Mouse (Mus musculus) liver, embryonic 15.5 days (tissue): Measurements from ENCODE around the gene Gm13283. TPM values are rescaled to one million over a fixed set of nuclear protein-coding genes. Genes with fewer than 3 reads are reported as not detected.
"Not testable (repeated sequence)": the region's sequence is repeated elsewhere in the genome, so short reads cannot be mapped to it uniquely, and the experiment has no call there.

ENCODE experiments used
- ATAC-seq: fragments of 200-750 bp; cut with Nextera tagmentation; 2 replicates; pipeline ENCODE4 v1.8.0; 2017; ENCODE audit warnings: moderate number of reproducible peaks, mild to moderate bottlenecking, moderate library complexity; ENCODE audit not compliant: insufficient read depth
- H3K27ac ChIP-seq: fragments of 300-500 bp; sonication (generic); replicated peaks from 2 replicates; pipeline ENCODE4 v1.5.1; 2015; ENCODE audit warnings: mild to moderate bottlenecking, inconsistent platforms
- H3K27me3 ChIP-seq: fragments of 300-500 bp; sonication (generic); 2 replicates; pipeline ENCODE4 v1.6.1; 2015; ENCODE audit warnings: mild to moderate bottlenecking, inconsistent platforms
- H3K36me3 ChIP-seq: fragments of 300-500 bp; sonication (generic); replicated peaks from 2 replicates; pipeline ENCODE4 v1.6.1; 2015; ENCODE audit warnings: moderate library complexity, mild to moderate bottlenecking, inconsistent platforms
- H3K4me1 ChIP-seq: fragments of 300-500 bp; sonication (generic); replicated peaks from 2 replicates; pipeline ENCODE4 v1.6.1; 2015; ENCODE audit warnings: inconsistent platforms
- H3K4me2 ChIP-seq: fragments of 300-500 bp; sonication (generic); 2 replicates; pipeline ENCODE4 v1.6.1; 2015; ENCODE audit warnings: moderate library complexity, mild to moderate bottlenecking, inconsistent platforms
- H3K4me3 ChIP-seq: fragments of 300-500 bp; sonication (generic); replicated peaks from 2 replicates; pipeline ENCODE4 v1.5.1; 2015; ENCODE audit warnings: mild to moderate bottlenecking, inconsistent platforms
- H3K9ac ChIP-seq: fragments of 300-500 bp; sonication (generic); 2 replicates; pipeline ENCODE4 v1.6.1; 2015; ENCODE audit warnings: moderate library complexity, mild to moderate bottlenecking, inconsistent platforms
- H3K9me3 ChIP-seq: fragments of 300-500 bp; sonication (generic); replicated peaks from 2 replicates; pipeline ENCODE4 v1.6.1; 2016; ENCODE audit warnings: inconsistent platforms
- WGBS: fragments of 180-500 bp; shearing (Covaris S2); methylation state at CpG from one replicate; pipeline ENCODE4 v1.1.7; 2015; ENCODE audit warnings: mixed read lengths; ENCODE audit not compliant: insufficient replicate concordance; 5-methylcytosine and 5-hydroxymethylcytosine counted together
- polyA plus RNA-seq: library from polyadenylated mRNA; unstranded; fragments of >200 nt; fragmentation: Nextera tagmentation; extraction: Ambion mirVana; gene quantifications from 2 replicates; pipeline ENCODE4 v1.2.1, GENCODE M21; 2015

Gm13283 gene
- not detected in 2 replicates for polyA plus RNA-seq

DNA sequence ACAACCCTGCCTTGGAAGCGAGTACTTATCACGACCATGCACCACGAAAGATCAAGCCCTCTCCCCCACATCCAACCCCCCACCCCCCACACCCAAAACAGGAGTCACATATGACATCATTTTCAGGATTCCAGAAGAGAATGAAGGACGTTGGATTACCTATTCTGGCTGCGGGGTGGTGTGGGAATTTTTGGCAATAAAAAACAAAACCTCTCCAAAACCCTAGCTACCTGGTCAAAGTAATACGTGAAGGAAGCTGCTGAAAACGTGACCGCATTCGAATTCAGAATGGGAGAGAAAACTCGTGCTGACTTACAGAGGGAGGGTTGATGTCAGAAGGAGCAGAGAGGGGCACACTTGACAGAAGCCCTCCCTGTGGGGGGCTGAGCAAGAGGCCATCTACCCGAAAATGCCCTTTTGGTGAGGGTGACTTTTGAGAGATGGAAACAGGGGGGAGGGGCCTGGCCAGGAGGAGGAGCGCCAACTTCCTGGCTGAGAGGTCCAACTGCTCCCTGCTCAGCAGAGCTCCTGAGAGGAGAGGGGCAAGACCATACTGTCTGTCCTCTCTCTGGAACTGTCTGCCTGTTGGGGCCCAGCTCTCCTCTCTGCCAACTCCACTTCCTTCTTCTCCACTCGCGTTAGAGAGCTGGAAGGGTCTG, at the start of gene Gm13283:
Gene Gm13283, plus strand, starts transcription at position 510 of the 659 bp plus-strand sequence.
- Histone ChIP-seq H3K4me2 (peak within 1 kb of the TSS; percentile 67), H3K4me3 (peak within 1 kb of the TSS; percentile 46)
- not testable (repeated sequence) for H3K36me3 ChIP-seq, H3K9me3 ChIP-seq, H3K27me3 ChIP-seq, H3K4me1 ChIP-seq, H3K27ac ChIP-seq, ATAC-seq, H3K9ac ChIP-seq
- WGBS: 14% methylated on average over 10 of the region's 14 CpGs

DNA sequence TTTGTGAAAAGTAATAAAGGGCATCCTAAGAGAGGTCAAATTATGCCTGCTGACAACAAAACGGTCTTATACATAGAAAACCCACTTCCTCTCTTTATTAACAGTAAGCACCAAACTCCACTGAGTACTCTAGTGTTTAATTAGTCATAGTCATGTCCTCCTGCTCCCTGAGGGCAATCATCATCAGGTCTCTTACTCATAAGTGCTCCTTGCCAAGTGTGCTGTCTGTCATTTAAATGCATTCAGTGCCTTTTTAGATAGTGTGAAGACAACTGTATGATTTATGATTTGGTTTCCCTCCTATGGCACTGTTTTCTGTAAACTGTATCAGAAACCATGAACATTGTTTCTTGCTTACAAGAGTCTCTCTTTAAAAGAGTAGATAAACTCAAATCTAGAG, 45.6 kb upstream of the Gm13283 start:
- no peak overlapping the region for H3K27ac ChIP-seq
- ATAC-seq: no peak
- WGBS: 39% methylated on average over 1 of the region's 1 CpGs
- no peak overlapping the region for H3K9ac ChIP-seq
- no peak overlapping the region for H3K4me3 ChIP-seq
- H3K4me1 ChIP-seq: peaks cover 10% of the 10 kb centered on the region
- H3K36me3 ChIP-seq: peaks cover 23% of the 10 kb centered on the region; the same call in 1 of the 2 replicates
- H3K27me3 ChIP-seq: no peaks in the 10 kb centered on the region
- no peaks in the 10 kb centered on the region for H3K9me3 ChIP-seq
- H3K4me2 ChIP-seq: no peak overlapping the region

DNA sequence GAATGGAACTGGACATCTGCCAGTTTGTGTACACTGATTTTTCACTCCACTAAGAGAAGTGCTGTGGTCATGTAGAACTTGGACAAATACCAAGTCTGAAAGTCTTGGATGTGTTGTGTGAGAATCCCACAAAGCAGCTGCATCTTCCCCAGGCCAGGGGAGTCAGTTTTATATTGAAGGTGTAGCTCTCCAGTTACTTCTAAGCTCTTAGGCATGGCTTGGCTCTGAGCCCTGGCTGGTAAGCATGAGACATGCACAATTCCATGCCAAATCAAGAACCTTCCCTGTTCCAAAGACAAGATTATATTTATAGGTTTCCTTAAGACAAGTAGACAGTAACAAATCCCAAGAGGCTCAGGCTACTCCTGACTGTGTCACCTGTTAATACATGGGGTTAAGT, 44.9 kb upstream of the Gm13283 start:
- ATAC-seq: no peak
- Histone ChIP-seq H3K4me1 (peaks cover 12% of the 10 kb centered on the region), H3K4me3 (no peak overlapping the region), H3K36me3 (peaks cover 24% of the 10 kb centered on the region), H3K9ac (no peak overlapping the region), H3K27ac (no peak overlapping the region), H3K27me3 (no peaks in the 10 kb centered on the region), H3K9me3 (no peaks in the 10 kb centered on the region), H3K4me2 (no peak overlapping the region)

DNA sequence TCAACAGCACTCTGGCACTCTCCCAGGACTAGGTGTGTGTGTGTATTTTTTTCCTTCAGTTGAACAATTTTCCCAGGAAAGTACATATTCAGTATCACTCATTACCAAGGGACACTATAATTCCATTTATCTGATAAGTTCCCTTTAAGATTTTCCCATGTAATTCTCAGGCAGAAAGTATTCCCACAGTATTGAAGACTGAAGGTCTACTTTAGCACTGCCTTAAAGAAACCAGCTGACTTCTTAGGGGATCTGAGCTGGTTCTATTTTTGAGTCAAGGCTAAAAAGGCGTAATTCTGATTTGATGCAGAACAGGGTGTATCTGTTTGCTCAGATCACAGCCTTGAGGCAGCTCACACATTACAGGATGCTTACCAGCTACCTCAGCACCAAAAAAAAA, 41.2 kb upstream of the Gm13283 start:
- Histone ChIP-seq H3K36me3 (peaks cover 32% of the 10 kb centered on the region), H3K4me3 (peak overlapping the region; percentile 7), H3K27ac (no peak overlapping the region), H3K27me3 (no peaks in the 10 kb centered on the region), H3K9me3 (no peaks in the 10 kb centered on the region), H3K4me1 (peaks cover 29% of the 10 kb centered on the region), H3K4me2 (peak overlapping the region; percentile 52), H3K9ac (no peak overlapping the region)
- no peak for ATAC-seq
- WGBS: 51% methylated on average over 1 of the region's 1 CpGs

DNA sequence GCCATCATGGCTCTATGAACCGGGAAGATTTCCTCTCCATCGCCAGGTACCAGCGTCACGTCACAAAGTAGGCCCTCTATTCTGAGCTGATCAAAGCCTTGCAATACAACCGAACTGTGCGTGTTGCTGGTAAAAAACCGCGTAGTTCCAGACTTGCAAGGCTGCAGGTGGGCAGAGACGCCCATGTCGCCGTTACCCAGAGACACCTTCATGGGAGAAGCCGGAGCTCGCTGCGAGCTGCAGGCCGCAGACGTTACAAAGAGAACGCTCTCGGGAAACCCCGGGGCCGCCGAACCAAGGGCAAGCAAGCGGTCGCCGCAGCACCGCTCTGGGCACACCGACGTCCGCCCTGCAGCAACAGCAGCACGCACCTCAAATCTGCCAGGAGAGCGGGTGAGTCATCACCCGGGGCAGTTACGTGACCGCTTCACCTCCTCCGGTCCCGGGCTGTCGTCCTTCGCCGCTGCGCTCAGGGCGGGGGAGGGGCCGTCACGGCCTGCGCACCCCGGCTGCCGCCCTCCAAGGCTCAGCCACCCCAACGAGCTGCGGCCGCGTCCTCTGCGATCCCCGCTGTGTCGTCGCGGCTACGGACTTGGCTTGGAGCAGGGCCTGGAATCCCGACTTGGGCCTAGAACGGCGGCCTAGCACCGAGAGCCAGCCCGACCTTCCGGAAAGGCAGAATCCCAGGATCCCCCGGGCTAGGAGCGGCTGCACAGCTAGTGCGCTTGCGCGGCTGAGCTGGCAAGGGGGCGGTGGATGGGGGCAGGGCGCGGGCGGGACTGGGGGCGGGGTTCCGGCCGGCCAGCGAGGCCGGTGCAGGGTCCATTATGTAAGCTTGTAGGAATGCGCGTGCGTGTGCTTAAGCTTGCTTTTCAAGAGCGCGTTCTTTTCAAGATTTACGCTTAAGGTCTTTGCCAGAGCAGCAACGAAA, 37.9 kb upstream of the Gm13283 start, which contains the start of the genes Gm26566 and Klhl9:
Gene Gm26566, plus strand, starts transcription at position 15 of the 931 bp plus-strand sequence.
Gene Klhl9, minus strand, starts transcription at position 675 of the 931 bp plus-strand sequence.
- Histone ChIP-seq H3K27me3 (no peaks in the 10 kb centered on the region), H3K4me1 (peaks cover 33% of the 10 kb centered on the region), H3K36me3 (peaks cover 17% of the 10 kb centered on the region), H3K4me3 (peak within 1 kb of the TSS; percentile 92), H3K27ac (peak within 1 kb of the TSS; percentile 93), H3K9ac (peak within 1 kb of the TSS; percentile 92), H3K4me2 (peak within 1 kb of the TSS; percentile 82), H3K9me3 (no peaks in the 10 kb centered on the region)
- peak; percentile 96 for ATAC-seq
- under 1% methylated on average over 82 of the region's 82 CpGs for WGBS

DNA sequence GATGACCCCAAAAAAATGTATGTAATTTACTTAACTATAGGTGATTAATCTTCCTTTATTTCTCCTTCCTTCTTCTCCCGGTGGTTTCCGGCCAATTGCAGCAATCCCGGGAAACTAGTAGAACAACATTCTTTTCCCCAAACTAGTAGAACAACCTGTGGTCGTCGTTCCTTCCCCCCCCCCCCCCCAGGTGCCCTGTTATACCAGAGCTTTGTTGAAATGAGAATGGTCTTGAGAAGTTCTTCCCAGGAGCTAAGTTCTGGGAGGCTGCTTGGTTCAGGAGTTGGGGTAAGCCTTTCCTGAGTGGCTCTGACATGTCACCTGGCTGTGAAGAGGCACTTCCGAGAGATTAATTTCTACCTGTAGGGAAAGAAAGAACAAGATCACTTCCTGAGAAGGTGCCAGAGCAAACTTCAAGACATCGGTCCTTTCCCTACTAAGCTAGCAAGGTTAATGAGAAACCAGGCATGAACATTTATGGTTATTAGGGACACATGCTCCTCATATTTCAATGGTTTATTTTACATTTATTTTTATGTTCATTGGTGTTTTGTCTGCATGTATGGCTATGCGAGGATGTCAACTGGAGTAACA, 36.3 kb upstream of the Gm13283 start:
- 56% methylated on average over 8 of the region's 8 CpGs for WGBS
- no peak for ATAC-seq
- no peak overlapping the region for H3K27ac ChIP-seq

DNA sequence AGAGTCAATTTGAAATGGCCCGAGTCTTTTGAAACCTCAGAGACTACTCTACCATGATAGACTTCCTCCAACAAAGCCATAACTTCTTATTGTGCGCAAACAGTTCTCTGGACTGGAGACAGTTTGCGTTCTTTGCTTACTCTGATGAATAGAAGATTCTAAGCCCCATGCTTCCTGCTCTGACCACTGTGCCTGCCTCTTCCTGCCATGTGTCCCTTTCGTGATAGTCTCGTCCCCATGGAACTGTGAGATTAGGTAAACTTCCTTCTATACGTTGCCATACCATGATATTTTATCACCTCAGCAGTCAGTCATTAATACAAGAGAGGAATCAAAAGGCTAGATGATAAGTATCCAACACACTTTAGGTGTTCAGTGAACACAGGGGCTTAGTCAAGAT, 33.2 kb upstream of the Gm13283 start:
- ATAC-seq: no peak
- H3K9ac ChIP-seq: no peak overlapping the region
- H3K4me3 ChIP-seq: no peak overlapping the region
- 16% methylated on average over 6 of the region's 6 CpGs for WGBS
- peaks cover 5% of the 10 kb centered on the region; the same call in 1 of the 2 replicates for H3K4me1 ChIP-seq
- H3K27ac ChIP-seq: no peak overlapping the region
- no peak overlapping the region; the same call in 1 of the 2 replicates for H3K4me2 ChIP-seq
- H3K9me3 ChIP-seq: no peaks in the 10 kb centered on the region
- 0 out of 2 replicates have a peak, but pooled peaks cover 2% of the 10 kb centered on the region for H3K27me3 ChIP-seq
- no peaks in the 10 kb centered on the region for H3K36me3 ChIP-seq

More for the DNA sequence above, 36.3 kb upstream of the Gm13283 start:
- Histone ChIP-seq H3K4me3 (no peak overlapping the region), H3K9ac (no peak overlapping the region), H3K36me3 (peaks cover 13% of the 10 kb centered on the region), H3K9me3 (no peaks in the 10 kb centered on the region), H3K27me3 (0 out of 2 replicates have a peak, but pooled peaks cover 2% of the 10 kb centered on the region), H3K4me1 (peaks cover 29% of the 10 kb centered on the region), H3K4me2 (no peak overlapping the region)

DNA sequence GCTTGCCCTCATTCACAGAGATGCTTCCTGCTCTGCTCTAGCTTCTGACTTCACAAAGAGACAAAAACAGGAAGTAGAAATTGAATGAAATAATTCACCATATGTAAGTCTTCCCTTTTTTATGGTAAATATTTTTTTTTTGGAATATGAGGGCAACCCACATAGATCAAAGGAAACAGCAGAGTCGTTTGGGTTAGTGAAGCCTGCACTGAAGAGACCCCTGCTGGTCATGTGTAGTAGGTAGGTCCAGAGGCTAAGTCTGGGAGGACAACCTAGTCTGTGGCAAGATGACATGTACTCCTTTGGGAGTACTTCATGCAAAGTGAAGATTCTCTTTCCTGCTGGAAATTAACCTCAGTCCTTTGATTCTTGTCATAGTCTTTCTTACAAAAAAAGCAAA, 32.6 kb upstream of the Gm13283 start:
- no peak for ATAC-seq

DNA sequence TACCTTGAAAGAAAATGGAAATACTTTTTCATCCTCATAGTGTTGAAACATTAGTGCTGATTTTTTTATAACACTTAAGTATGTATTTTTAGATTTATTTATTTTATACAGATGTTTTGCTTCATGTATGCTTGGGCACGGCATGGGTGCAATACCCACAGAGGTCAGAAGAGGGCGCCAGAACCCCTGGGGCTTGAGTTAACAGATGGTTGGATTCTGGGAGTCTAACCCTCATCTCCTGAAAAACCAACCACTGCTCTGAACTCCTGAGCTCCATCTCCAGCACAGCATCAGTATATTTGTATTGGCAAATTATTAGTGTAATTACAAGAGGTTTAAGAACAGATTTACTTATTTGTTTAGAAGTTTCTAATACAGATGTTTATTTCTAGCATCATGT, 21.4 kb upstream of the Gm13283 start:
- no peaks in the 10 kb centered on the region for H3K4me1 ChIP-seq
- no peak overlapping the region for H3K9ac ChIP-seq
- H3K27me3 ChIP-seq: peaks cover 3% of the 10 kb centered on the region; the same call in 1 of the 2 replicates
- no peak overlapping the region for H3K4me3 ChIP-seq
- no peaks in the 10 kb centered on the region for H3K36me3 ChIP-seq
- 0% methylated on average over 2 of the region's 2 CpGs for WGBS
- no peaks in the 10 kb centered on the region for H3K9me3 ChIP-seq
- H3K27ac ChIP-seq: no peak overlapping the region
- ATAC-seq: no peak
- H3K4me2 ChIP-seq: no peak overlapping the region

More for the DNA sequence above, 32.6 kb upstream of the Gm13283 start:
- Histone ChIP-seq H3K9ac (no peak overlapping the region), H3K27ac (no peak overlapping the region), H3K36me3 (no peaks in the 10 kb centered on the region), H3K4me1 (peaks cover 5% of the 10 kb centered on the region; the same call in 1 of the 2 replicates), H3K4me2 (no peak overlapping the region), H3K9me3 (no peaks in the 10 kb centered on the region), H3K4me3 (no peak overlapping the region), H3K27me3 (0 out of 2 replicates have a peak, but pooled peaks cover 2% of the 10 kb centered on the region)
- 0% methylated on average over 1 of the region's 1 CpGs for WGBS

DNA sequence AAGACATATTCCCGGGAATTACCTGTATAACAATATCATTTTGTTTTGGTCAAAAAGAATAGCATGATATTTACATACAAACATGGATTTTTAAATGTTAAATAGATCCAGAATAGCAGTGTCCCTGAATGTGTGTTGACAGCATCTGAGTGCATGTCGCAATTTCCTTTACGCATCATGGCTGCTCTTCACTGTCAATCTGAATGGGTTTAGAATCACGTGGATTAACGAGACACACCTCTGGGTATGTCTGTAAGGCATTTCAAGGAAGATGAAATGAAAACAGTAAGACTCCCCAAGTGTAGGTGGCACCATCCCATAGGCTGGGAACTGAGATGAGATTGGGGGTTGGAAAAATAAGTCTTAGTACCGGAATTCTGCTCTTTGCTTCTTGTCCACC, 20.9 kb upstream of the Gm13283 start:
- 63% methylated on average over 6 of the region's 6 CpGs for WGBS
- no peaks in the 10 kb centered on the region for H3K4me1 ChIP-seq
- no peaks in the 10 kb centered on the region for H3K9me3 ChIP-seq
- H3K36me3 ChIP-seq: no peaks in the 10 kb centered on the region
- no peak overlapping the region for H3K9ac ChIP-seq
- peaks cover 3% of the 10 kb centered on the region; the same call in 1 of the 2 replicates for H3K27me3 ChIP-seq
- no peak overlapping the region for H3K4me2 ChIP-seq
- no peak overlapping the region for H3K27ac ChIP-seq
- ATAC-seq: no peak
- no peak overlapping the region for H3K4me3 ChIP-seq

DNA sequence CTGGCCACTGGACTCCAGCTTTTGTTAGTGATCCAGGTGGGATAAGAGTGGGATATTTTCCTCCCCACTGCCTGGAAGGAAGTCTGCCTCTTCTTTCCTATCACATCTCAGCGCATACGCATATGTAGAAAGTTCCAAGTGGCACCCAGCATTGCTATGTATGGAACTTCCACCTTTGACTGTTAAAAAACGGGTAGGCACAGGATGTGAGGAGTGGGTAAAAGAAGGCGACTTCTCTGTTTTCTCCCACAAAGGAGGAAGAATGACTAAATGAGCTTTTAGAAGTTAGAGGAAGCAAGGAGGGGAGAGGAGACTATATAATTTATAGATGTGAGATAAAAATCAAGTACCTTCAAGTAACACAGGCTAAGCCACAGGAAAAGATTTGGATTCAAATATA, 18.5 kb upstream of the Gm13283 start:
- no peak overlapping the region for H3K4me3 ChIP-seq
- no peak overlapping the region for H3K4me2 ChIP-seq
- no peaks in the 10 kb centered on the region for H3K36me3 ChIP-seq
- ATAC-seq: no peak
- H3K9me3 ChIP-seq: no peaks in the 10 kb centered on the region
- peaks cover 3% of the 10 kb centered on the region; the same call in 1 of the 2 replicates for H3K27me3 ChIP-seq
- H3K4me1 ChIP-seq: no peaks in the 10 kb centered on the region
- 39% methylated on average over 4 of the region's 4 CpGs for WGBS
- no peak overlapping the region for H3K9ac ChIP-seq
- H3K27ac ChIP-seq: no peak overlapping the region
